Mouse (Mus musculus) testis, adult 2 months (tissue): ENCODE measurements around the gene D3Ertd254e.

Experiments
- CTCF ChIP-seq: fragments of 200-500 bp; IDR thresholded peaks from 2 replicates; pipeline ENCODE4 v1.5.1; 2012; ENCODE audit warnings: low read depth, mild to moderate bottlenecking, inconsistent platforms, low read length, moderate library complexity; ENCODE audit not compliant: control insufficient read depth, insufficient read depth, insufficient replicate concordance
- POLR2A ChIP-seq: fragments of 200-500 bp; IDR thresholded peaks from 2 replicates; pipeline ENCODE4 v1.6.1; 2012; ENCODE audit warnings: low read depth, mild to moderate bottlenecking, inconsistent platforms, low read length, moderate library complexity; ENCODE audit not compliant: control insufficient read depth

DNA sequence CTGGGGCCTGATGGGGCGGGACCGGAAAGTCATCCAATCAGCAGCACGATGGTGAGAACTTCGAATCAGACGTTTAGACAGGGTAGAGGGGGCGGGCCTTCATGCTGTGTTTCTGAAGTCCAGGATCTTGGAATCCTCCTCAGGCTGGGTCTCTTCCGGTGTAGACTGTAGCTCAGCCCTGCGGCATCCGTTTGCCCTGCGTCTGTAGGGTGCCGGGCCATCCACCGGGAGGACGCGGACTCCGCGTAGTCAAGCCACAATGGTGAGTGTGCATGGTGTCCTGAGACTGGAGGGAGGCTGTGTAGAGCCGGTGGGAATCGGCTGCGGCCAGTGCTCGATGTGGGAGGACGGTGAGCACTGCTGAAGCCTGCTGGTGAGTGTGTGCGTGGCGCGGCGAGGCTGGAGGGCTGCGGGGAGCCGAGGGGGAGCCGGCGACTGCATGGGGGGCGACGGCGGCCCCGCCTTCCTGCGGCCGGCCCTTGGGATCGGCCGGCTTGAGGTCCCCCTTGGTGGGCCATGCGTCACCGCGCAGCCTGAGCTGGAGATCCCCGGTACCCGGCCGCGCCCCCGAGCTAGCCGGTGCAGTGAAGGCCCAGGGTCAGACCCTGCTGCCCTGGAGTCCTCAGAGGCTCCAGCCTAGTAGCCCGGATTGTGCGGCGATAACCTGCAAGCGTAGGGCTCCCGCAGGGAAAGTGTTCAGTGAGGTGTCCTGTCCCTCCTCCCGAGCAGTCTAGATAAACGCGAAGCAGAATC lies at the start of gene D3Ertd254e:
- 0 out of 2 replicates have a peak, but pooled peaks have one; percentile 11 for TF ChIP-seq CTCF
- TF ChIP-seq POLR2A = peak; percentile 84
